Mouse (Mus musculus) layer of hippocampus, adult 18-20 months (tissue): ENCODE results near the gene Mlh3. TPM values are rescaled to one million over a fixed set of nuclear protein-coding genes. Genes with fewer than 3 reads are reported as not detected.

Experiments
- DNase-seq, 2 experiments: peaks; one replicate each; pipeline ENCODE4 v3.0.0; 2022; ENCODE audit warnings: low spot score in 2 of 2
- total RNA-seq, 2 experiments: library from RNA; stranded (reverse); gene quantifications; 2 replicates each; pipeline ENCODE4 v1.2.3; 2021

Mlh3 gene
- total RNA-seq, 2 experiments from 2014 or later, result 18.4 to 20.5 TPM

DNA sequence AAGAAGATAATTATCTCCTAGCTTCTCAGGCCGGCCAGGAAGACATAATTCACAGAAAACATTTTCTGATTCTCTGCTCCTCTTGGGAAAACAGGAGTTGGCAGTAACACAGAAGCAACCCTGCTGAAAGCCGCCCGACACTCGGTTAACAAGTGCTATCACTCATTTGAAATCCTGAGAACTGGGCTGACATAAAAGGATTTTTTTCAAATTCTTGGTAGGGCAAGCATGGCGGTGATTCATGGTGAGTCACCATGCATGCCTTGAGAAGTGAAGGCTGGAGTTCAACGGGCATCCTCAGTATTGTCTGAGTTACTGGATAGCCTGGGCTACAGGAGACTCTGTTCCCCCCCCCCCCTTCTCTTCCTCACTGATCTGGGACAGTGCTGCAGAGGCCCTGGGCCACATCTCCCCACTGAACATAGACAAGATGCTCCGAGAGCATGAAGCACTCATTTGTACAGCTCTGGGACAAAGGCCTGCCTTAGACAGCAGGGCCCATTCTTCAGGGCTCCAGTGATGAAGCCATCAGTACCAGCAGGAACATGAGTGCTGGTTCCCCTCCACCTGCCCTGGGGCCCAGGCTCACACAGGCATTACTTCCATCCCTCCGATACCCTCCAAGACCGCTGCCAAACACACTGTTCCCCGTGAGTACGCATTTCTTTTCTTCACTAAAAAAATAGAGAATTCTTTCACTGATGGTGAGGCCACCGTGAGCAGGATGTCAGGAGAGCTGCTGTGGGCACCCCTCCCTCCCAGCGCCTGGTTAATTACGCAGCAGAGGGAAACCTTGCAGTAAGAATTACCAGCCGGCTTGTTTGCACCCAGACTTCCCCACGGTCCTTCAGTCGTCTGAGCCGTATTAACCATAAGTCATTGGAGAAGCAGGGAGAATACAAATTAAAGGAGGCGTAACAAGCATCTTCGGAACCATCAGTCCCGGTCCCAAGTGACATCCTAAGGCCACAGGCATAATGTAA is 36.7 kb downstream of the Mlh3 start:
- no peak for DNase-seq

DNA sequence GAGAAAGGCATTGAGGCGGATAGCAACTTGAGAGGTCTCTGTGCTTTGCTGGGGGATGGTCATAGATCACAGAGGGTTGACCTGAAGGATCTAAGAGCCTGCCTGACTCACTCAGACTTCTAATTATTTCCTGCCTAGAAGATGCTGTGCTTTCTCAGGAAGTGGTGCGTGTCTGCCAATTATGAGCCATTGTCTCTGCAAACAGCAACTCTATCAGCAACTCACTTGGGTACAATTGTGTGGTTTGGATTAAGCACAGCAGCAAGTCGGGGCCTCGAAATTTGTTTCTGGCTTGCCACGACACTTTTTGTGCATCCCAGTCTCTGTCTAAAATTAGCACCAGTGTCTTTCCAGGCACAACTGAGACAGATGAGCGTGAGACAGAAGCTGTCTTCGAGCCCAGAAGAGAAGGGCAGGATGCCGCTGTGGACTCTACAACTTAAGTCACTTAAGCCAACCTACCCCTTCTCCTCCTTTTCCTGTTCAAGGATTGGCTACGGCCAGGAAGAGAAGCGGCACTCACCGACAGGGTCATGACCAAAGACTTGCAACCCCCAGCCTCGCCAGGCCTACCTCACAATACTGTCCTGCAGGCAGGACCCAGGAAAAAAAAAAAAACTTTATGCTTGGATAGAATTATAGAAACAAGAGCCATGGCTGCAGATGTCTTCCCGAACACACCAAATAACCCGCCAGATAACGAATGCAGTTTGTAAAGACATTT is 42.4 kb downstream of the Mlh3 start:
- DNase-seq, result peak in 1 of 2 experiments; percentile 18

DNA sequence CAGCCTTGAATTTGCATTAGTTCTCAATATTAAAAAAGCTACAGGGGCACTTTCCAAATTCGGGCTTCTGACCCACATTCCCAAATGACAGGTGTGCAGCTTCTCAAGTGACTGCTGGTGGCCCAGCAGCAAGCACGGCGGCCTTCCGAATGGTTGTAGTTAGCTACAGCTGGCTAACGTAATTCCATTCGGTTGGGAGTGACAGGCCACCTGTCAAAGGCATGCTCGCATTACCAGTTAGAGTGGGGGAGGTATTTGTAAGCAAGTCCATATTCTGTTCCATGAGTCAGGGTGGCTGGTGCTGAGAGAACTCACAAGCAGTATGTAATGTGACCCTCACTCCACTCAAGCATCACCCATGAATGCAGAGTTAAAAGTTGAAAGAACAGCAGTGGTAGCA is 43.2 kb downstream of the Mlh3 start:
- no peak for DNase-seq

DNA sequence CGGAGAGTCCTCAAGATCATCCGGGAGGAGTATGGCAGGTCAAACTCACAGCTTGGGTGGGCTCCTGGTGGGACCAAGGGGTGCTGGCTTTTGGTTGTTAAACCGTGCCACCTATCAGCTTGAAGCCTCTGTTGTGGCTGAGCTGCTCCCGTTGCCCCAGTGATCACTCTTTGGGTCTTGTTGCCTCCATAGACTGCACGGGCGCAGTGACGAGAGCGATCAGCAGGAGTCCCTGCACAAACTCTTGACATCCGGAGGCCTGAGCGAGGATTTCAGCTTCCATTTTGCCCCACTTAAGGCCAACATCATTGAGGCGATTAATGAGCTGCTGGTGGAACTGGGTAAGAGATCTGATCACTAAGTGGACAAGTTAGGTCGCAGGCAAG is 50.5 kb downstream of the Mlh3 start:
- peak in 1 of 2 experiments; percentile 13 for DNase-seq

DNA sequence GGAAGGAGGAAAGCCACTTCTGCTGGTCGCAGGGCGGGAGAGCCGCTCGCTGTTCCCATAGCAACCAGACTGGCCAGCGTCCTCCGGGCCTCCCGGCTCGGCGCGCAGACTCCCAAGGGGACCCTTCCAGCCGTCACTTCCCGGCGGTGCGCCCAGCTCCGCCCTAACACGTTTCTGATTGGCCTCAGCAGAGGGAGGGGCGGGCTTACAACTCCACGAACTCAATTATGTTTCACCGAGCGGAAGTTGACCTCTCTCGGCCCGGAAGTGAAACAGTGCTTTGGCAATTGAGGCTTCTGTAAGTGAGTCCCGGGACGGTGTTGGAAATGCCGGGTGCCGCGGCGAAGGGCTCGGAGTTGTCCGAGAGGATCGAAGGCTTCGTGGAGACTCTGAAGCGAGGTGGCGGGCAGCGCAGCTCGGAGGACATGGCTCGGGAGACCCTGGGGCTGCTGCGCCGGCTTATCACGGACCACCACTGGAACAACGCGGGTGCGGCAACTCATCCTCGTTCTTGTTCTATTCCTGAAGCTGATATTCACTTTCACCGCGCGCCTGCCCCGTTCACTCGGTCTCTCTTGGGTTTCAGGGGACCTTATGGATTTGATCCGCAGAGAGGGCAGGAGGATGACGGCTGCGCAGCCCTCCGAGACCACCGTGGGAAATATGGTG is 51.0 kb downstream of the Mlh3 start, which contains the start of gene Eif2b2:
Gene Eif2b2 (plus strand): TSS at position 246 of the 669 bp plus-strand sequence.
- peak; percentile 99 for DNase-seq

DNA sequence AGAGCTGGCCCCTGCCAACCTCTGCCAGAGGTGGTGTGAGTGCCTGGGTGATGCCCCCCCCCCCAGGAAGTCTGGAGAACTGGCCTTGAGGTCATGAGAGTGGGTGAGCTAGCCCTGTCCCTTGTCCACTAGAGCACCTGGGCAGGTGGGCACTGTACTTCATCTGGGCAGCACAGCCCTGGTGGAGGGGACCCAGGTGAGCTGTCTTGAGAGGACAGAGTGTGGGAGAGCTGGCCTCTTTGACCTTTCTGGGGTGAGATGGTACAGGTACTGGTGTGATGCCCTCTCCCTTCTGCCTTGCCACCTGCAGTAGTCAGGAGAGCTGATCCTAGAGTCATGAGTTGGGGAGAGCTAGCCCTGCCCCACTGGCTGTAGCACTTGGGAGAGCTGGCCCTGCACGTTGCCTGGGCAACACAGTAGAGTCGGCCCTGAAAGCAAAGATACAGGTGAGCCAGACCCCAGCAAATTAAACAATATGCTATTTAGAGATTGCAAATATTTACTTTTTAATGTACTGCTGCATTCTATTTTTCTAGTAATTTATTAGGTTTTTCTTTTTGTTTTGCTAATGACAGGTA is 52.6 kb downstream of the Mlh3 start:
- no peak for DNase-seq

DNA sequence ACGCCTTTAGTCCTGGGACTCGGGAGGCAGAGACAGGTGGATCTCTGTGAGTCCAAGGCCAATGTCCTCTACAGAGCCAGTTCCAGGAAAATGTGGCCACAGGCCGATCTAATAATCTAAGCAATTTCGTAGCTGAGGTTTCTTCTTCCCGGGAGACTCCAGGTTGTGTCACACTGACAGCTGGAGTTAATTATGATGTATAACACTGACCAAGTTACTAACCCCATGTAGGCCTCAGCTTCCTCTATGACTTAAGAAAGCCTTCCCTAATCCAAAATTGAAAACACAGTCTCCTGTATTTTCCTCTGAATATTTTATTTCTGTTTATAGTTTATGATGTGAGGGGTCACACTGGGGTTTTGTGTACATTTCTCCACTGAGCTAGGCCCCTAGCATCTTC is 55.4 kb downstream of the Mlh3 start:
- DNase-seq, result no peak

DNA sequence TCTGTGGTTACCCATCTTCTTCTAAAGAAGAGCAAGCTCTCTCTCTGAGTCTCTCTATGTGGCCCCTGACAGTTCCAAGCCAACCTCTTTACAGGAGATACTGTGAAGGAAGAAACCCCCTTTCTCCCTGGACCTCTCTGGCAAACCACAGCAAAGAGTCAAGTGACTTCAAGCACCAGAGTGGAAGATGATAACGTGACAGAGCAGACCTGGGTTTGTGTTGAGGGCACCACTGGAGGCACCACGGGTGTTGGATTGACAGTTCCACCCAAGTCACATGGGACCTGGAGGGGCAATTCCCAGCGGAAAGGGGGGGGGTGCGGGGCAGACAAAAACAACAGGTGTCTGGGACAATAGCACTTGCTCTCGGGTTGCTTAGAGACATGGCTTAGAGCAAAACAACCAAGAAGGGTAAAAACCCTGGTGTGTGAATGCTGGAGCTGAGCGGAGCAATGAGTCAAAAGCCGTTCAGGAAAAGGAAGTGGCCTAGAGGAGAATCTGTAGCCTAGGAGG is 61.7 kb downstream of the Mlh3 start:
- no peak for DNase-seq

DNA sequence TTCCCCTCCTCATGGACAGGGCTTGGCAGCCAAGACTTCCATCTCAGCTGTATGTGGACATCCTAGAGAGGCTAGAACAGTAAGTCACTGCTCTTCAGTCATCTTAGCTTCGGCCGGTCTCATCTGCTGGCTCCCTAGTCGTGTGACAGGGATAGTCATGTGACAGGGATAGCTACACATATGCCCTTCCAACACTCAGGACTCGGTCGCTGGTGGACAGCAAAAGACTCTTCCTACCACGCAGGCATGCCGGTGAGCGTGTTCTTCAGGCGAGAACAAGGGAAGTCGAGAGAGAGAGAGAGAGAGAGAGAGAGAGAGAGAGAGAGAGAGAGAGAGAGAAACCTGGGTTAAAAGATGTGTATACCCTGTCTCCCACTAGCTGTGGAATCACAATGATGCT is 65.0 kb downstream of the Mlh3 start:
- DNase-seq, result no peak

DNA sequence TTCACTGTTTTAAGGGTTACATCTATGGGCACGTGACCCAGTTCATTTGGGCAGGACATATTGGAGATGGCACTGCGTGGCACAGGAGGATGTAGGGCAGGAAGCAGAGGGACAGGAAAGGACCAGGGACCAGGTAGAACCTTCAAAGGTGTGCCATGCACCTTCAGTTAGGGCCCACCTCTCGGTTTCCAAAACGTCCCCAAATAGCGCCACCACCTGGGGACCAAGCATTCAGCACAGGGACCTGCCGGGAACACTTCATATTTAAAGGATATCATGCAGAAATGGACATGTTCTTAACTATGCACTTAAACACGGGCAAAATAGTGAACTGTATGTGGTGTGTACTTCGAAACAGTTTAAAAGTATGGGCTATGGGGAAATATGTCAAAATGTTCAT is 66.3 kb downstream of the Mlh3 start:
- no peak for DNase-seq

DNA sequence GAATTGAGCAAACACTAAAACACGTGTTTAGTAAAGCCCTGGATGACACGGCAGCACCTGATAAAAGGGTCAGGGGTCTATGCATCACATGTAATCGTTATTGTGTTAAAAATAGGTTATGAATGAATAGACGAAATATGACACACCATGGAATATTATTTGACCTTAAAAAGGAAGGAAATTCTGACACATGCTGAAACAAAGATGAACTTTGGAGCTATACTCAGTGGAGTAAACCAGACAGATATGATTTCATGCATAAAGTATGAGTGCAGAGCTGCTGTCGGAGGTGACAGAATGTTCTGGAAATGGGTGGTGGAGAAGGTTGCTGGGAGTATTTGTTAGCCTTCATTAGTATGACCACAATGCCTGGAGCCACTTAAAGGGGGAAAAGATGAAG is 66.7 kb downstream of the Mlh3 start:
- DNase-seq, result no peak

DNA sequence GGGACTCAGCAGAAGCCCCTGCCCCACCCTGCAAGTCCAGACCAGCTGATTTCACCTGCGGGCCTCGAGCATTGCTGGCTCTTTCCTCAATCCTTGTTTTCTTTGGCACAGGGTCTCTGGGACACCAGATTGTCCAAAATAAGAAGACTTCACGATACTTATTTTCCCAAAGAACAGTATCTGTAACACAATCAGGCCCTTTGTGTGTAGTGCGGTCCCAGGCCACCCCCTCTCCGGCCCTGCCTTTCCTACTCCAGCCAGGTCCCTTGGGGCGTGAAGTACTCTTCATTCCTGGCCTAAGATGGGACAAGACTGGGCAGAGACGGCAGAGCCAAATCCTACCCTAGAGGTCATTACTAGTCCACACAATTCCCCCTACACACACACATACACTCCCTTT is 68.2 kb downstream of the Mlh3 start:
- no peak for DNase-seq

DNA sequence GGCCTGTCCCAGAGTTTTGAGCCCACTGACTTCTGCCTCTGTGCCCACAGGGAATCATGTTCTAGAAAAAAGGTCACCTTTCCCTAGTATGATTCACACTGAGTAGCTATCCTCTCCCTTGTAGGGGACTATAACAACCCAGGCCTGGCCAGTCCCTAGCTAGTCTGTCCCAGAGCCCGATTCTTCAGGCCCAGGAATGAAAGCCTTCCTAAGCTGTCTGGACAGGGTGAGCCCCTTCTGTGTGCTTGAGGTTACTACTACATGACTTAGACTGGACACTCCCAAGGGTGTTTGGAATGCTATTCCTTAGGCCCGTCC is 68.6 kb downstream of the Mlh3 start:
- DNase-seq, result no peak

DNA sequence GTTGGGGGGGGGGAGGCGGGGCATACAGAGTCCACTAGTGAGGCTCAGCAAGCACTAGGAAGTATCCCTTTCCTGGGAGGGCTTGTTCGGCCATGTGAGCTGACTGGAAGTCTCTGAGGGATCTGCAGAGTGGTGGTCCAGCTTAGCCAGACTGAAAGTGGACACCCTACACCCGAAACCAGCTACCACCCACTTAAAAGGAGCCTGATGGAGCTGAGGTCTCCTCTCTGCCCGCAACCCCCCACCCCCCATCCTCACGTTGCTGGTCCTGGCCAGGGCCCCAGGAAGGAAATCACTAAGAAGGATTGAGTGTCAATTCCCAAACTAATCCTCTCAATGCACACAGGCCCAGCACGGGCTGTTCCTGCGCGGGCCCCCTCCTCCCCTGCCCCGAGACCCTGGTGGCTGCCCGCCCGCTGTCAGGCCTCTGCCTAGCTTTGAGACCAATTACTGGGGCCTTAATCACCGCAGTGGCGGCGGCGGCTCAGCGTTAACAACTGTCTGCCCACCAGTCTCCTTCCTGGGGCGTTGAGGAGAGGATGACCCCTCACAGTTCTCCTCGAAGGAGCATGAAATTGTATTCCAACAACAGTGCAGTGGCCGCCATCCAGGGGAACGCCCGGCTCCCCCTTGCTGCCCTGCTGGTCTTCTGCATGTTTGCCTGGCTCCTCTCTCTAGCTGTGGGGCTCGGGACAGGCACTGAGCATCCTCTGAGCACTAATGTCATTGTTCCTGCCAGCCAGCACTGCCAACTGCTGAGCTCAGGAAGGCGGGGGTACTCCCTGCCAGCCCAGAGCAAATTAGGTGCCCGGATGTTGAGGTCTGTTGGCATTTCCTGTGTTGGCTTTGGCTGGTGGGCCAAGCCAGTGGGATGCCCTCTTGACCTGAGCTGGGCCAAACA is 69.2 kb downstream of the Mlh3 start:
- no peak for DNase-seq

DNA sequence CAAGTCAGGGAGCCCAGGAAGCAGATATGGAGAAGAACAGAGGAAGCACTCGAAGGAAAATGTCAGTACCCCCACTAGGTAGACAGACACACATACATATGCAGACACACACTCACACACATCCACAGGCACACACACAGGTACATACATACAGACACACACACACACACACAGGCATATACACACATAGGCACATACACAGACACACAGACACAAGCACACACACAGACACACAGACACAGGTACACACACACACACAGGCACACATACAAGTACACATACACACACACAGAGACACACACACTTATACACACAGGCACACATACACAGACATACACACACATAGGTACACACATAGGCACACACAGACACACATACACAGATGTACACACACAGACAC is 70.4 kb downstream of the Mlh3 start:
- no peak for DNase-seq

DNA sequence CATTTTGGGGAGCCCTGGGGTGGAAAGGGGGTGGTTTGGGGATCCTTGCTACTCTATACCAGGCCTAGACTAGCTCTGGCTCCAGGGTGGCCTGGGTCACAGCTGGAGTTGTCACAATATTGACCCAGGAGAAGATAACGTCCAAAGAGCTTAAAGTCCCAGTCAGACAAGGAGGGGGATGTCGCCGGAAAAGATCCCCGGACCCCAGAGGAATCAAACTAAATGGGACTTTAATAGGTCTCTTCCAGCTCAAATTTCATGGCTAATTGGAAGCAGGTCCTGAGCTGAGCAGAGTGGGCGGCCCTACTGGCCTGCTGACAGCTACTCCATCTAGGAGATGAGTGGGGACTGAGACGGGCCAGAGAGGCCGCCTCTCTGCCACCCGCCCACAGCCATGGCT is 72.5 kb downstream of the Mlh3 start:
- DNase-seq, result no peak

DNA sequence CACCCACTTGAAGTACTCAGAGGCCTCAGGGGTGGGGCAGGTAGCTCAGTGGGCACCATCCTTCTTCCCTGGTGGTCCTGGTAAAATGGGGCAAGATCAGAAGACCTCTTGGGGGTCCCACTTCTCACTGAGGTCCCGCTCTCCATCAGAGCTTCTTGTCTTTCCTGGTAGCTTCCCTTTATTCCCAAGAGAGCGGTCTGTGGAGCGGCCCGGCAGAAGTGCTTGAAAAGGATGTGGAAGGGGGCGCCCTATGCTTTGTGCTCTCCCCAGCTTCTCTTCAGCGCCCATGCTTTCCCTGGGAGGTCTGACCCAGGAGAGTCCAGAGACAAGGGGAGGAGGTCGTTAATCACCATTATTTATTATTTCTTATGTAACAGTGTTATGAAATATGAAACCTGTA is 73.0 kb downstream of the Mlh3 start:
- DNase-seq, result no peak

DNA sequence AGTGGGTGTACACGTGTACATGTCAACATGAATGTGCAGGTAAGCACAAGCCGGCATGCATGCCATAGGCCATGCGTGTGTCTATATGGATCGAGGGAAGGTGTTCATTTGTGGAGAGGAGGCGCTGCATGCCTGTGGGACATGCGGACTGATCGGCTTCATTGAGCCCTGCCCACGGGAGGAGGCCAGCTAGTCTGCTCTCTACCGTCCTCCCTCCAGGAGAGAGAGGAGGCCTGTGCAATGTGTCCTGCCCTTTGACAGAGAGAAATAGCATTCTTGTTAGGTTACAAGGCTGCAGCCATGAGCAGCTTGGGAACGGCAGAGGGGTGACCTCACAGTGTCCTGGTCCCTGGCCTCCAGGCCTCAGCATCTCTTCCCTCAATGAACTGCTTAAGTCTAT is 74.2 kb downstream of the Mlh3 start:
- DNase-seq, result no peak

DNA sequence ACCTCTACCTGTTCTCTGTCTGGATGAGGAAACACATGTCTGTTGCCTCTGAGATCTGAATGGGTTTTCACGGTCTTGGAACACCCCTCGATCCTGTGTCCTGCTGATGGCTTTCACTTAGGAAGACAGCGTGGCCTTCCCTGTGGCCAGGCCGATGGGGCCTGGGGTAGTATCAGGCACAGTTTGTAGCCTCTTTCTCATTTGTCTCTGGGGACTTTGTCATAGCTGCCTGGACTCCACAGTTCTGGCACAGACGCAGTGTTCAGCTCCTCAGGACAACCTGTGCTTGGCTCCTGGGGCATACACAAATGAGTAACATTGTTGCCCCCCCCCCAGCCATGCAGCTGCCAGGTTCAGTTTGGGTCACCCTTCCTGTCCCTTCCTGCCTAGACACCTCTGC is 75.3 kb downstream of the Mlh3 start:
- no peak for DNase-seq

DNA sequence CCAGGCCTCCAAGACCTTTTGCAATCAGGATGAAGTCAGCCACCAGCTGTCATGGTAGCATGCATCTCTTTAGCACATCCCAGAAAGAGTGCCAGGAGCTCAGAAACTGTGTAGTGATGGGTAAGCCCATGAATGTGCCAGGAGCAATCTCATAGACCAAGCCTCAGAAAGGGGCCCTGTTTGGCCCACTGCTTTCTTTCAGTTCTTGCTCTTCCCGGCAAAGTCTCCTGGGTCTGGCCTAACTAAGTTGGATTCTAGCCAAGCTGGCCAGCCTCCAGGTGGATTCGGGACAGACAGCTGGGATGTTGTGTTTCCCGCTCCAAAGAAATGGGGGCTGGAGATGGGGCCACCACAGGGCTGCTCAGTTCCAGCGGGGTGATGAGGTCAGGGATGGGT is 75.8 kb downstream of the Mlh3 start:
- DNase-seq, result peak in 1 of 2 experiments; percentile 52
